Mouse (Mus musculus): ENCODE measurements at regions not wholly inside any gene's neighbourhood (a gene's known extent, or its start where the extent isn't known, plus 50 kb on each side); places are given as distances from the start of the nearest gene placed in this dataset.

GRCm38 (mm10) chr1:184335281-184335680 is 301.2 kb upstream of the 1700056E22Rik start:
- no peak for TF ChIP-seq CTCF (IDR thresholded peaks at IDR 0.05; ENCODE audit: low read depth)
- TF ChIP-seq EP300 (IDR thresholded peaks at IDR 0.05; ENCODE audit: low read depth): no peak

Measured in liver, embryonic 14.5 days (tissue).